Mouse (Mus musculus) liver, embryonic 11.5 days (tissue): ENCODE data around the gene Shisa7. TPM values are rescaled to one million over a fixed set of nuclear protein-coding genes. Genes with fewer than 3 reads are reported as not detected.

ENCODE experiments used
- ATAC-seq: fragments of 200-750 bp; cut with Nextera tagmentation; replicated peaks from 2 replicates; pipeline ENCODE4 v1.8.0; 2017; ENCODE audit warnings: moderate number of reproducible peaks, mild to moderate bottlenecking, moderate TSS enrichment, moderate library complexity; ENCODE audit not compliant: low FRiP score
- DNase-seq: peaks from one replicate; pipeline ENCODE4 v3.0.0-alpha.2; 2017; ENCODE audit warnings: low spot score
- H3K27ac ChIP-seq: fragments of 300-500 bp; sonication (generic); 2 replicates; pipeline ENCODE4 v1.5.1; 2014; ENCODE audit warnings: mild to moderate bottlenecking, low read depth, low read length, control low read depth
- H3K27me3 ChIP-seq: fragments of 300-500 bp; sonication (generic); replicated peaks from 2 replicates; pipeline ENCODE4 v1.6.1; 2014; ENCODE audit warnings: low read length, mixed read lengths; ENCODE audit not compliant: control insufficient read depth, insufficient read depth
- H3K36me3 ChIP-seq: fragments of 300-500 bp; sonication (generic); 2 replicates; pipeline ENCODE4 v1.6.1; 2014; ENCODE audit warnings: mild to moderate bottlenecking, low read length, moderate library complexity, mixed read lengths; ENCODE audit not compliant: control insufficient read depth, insufficient read depth
- H3K4me1 ChIP-seq: fragments of 300-500 bp; sonication (generic); replicated peaks from 2 replicates; pipeline ENCODE4 v1.6.1; 2014; ENCODE audit warnings: low read length, mixed read lengths; ENCODE audit not compliant: control insufficient read depth, insufficient read depth
- H3K4me2 ChIP-seq: fragments of 300-500 bp; sonication (generic); 2 replicates; pipeline ENCODE4 v1.6.1; 2014; ENCODE audit warnings: mild to moderate bottlenecking, control low read depth, moderate library complexity
- H3K4me3 ChIP-seq: fragments of 300-500 bp; sonication (generic); 2 replicates; pipeline ENCODE4 v1.5.1; 2014; ENCODE audit warnings: low read depth, low read length, control low read depth
- H3K9ac ChIP-seq: fragments of 300-500 bp; sonication (generic); 2 replicates; pipeline ENCODE4 v1.6.1; 2014; ENCODE audit warnings: low read depth, low read length, control low read depth
- H3K9me3 ChIP-seq: fragments of 300-500 bp; sonication (generic); 2 replicates; pipeline ENCODE4 v1.6.1; 2016; ENCODE audit warnings: low read length, inconsistent platforms, mixed read lengths; ENCODE audit not compliant: control insufficient read depth
- WGBS: fragments of 180-500 bp; shearing (Covaris S2); extraction: QIAGEN DNeasy Blood & Tissue Kit; methylation state at CpG from one replicate; pipeline ENCODE4 v1.1.7; 2014; 5-methylcytosine and 5-hydroxymethylcytosine counted together
- polyA plus RNA-seq: library from polyadenylated mRNA; unstranded; fragments of >200 nt; fragmentation: Nextera tagmentation; extraction: Ambion mirVana; gene quantifications from 2 replicates; pipeline ENCODE4 v1.2.1, GENCODE M21; 2014

Gene Shisa7
- polyA plus RNA-seq, 1 experiment from 2014 or later = 0.11 TPM

DNA sequence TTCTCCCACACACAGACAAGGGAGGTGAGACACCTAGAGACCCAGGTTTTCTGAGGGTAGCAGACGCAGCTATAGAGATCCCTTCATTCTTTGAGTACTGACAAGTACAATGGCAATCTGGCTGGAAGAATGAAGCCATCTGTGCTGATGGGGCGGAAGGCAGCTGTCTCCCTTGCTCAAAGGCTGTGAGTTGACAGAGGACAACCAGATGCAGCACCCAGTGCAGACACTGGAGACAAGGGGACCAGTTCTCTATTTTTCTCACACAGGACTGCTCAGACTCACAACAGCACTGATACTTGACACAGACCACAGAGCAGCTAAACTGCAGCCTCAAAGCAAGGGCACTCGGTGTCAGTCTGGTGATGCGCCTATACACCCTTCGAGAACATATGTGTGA lies 2.4 kb downstream of the Shisa7 start:
- no peaks in the 10 kb centered on the region for H3K36me3 ChIP-seq
- 52% methylated on average over 5 of the region's 5 CpGs for WGBS
- H3K27ac ChIP-seq = no peak overlapping the region
- H3K4me1 ChIP-seq = peaks cover 4% of the 10 kb centered on the region; the same call in 1 of the 2 replicates
- peaks cover 73% of the 10 kb centered on the region for H3K27me3 ChIP-seq
- H3K4me3 ChIP-seq = no peak overlapping the region
- H3K4me2 ChIP-seq = no peak overlapping the region
- ATAC-seq (no peak), DNase-seq (no peak)
- no peaks in the 10 kb centered on the region for H3K9me3 ChIP-seq
- H3K9ac ChIP-seq = no peak overlapping the region

DNA sequence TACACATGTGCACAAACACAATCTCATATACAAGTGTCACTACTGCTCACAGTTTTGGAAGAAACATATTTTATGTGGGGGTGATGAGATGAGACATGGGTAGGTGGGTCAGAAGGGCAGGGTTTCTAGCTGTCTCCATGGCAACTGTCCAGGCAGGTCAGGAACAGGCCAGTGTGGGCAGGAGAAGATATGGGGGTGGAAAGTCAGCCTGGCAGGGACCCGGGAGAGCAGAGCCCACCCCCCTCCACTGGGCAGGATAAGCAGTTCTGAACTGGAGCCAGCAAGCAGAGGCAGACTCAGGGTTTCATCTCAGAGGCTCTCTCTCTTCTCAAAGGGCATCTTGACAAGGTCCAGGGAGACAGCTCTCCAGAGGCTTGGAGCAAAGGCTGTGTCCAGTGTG lies 6.9 kb downstream of the Shisa7 start:
- no peak overlapping the region for H3K4me3 ChIP-seq

DNA sequence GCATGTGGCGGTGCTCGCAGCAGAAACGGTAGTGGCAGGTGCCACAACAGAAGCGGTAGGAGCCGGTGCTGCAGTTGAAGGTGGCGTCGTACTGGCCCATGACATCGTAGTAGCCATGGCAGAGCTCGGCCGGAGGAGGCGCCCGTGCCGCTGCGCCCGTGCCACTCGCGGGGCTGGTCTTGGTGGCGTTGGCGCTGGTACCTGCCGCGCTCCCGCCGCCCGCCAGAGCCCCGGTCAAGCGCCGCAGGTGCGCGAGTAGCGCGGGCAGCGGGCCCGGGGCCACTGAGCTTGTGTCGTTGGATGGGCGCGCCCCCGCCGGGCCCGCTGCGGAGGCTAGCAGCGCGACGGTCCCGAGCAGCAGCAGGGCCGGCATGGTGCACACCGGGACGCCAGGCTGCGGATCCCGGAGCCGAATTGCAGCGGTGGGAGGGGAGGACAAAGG lies 8.1 kb downstream of the Shisa7 start:
- peak overlapping the region; percentile 41 for H3K4me3 ChIP-seq
- peak; percentile 39; the same call in 1 of the 2 replicates for ATAC-seq
- WGBS = under 1% methylated on average over 50 of the region's 51 CpGs
- H3K36me3 ChIP-seq = no peaks in the 10 kb centered on the region
- H3K4me2 ChIP-seq = peak overlapping the region; percentile 58
- H3K4me1 ChIP-seq = 0 out of 2 replicates have a peak, but pooled peaks cover 6% of the 10 kb centered on the region
- no peak overlapping the region for H3K9ac ChIP-seq
- no peaks in the 10 kb centered on the region for H3K9me3 ChIP-seq
- peaks cover 63% of the 10 kb centered on the region for H3K27me3 ChIP-seq
- DNase-seq = no peak
- no peak overlapping the region for H3K27ac ChIP-seq

More for the DNA sequence above, 6.9 kb downstream of the Shisa7 start:
- DNase-seq (no peak), ATAC-seq (no peak)
- 21% methylated on average over 1 of the region's 1 CpGs for WGBS
- Histone ChIP-seq H3K9me3 (no peaks in the 10 kb centered on the region), H3K9ac (no peak overlapping the region), H3K4me2 (no peak overlapping the region), H3K27ac (no peak overlapping the region), H3K4me1 (peaks cover 6% of the 10 kb centered on the region; the same call in 1 of the 2 replicates), H3K36me3 (no peaks in the 10 kb centered on the region), H3K27me3 (peaks cover 68% of the 10 kb centered on the region)

DNA sequence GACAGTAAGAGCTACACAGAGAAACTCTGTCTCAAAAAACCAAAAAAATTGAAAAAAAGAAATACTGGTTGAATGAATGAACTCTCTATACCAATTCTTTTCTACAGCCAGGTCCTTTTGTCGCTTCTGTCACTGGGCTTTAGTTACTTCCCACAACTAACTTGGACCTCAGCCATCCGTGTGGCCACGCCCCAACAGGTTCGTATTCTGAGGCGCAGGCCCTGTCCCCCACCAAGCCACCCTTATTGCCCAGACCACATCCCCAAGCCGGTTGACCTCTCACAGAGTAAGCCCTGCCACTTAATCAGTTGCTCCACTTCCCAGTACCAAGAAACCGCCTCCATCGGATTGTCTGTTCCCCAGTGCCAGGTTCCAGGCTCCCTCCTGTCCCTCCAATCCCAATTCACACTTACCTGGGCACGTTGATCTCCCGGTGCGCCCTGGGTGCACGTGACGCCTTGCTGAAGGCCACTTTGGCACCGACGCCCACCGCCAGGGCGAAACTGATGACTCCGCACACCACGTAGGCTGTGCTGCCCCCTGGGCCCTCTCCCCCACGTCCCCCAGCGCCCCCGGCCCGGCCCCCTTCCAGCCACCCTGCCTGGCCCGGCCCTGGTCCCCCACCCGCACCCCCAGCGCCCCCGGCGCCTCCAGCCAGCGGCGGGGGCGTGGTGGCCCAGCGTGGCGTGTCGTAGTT lies 8.7 kb downstream of the Shisa7 start:
- Histone ChIP-seq H3K4me1 (0 out of 2 replicates have a peak, but pooled peaks cover 6% of the 10 kb centered on the region), H3K4me2 (peak overlapping the region; percentile 58), H3K4me3 (peak overlapping the region; percentile 41), H3K36me3 (no peaks in the 10 kb centered on the region), H3K27me3 (peaks cover 66% of the 10 kb centered on the region), H3K9me3 (no peaks in the 10 kb centered on the region), H3K27ac (no peak overlapping the region), H3K9ac (no peak overlapping the region)
- ATAC-seq (0 out of 2 replicates have a peak, but pooled peaks have one; percentile 12), DNase-seq (no peak)
- WGBS = 8% methylated on average over 31 of the region's 34 CpGs

DNA sequence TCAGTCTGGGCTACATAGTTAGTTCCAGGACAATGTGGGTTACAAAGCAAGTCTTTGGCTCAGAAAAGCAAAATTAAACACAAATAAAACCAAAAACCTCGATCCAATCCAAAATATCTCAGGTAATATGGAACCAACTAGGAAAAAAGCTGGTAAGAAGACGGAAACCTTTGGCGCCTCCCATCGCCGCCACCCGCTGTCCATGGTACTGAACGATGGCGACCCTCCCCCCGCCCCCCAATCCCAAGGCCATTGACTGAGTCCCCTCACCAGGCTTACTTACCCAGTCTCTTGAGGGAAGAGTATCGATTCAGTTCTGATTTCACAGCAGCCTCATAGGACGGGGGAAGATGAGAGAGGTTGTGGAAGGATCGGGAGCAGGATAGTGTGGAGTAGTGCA lies 14.0 kb downstream of the Shisa7 start:
- Histone ChIP-seq H3K27ac (no peak overlapping the region), H3K4me2 (no peak overlapping the region)

DNA sequence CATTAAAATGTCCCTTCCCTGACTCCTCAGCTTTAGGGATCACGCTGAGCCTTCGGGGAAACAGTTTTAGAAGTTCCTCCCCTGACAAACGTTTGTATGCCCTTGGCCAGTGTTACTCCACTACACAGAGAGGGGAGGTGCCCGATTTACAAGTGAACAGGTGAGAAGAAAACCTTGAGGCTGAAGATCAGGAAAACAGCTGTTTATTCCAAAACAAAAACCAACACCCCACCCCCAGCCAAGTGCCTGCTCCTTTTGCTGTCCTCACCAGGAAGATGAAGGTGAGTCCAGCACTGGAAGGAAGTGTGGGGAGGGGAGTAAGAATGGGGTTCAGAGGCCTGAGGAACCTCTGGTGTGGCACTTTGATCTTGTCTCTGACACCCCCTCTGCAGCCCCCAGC lies 19.1 kb downstream of the Shisa7 start:
- Histone ChIP-seq H3K27ac (no peak overlapping the region), H3K4me2 (no peak overlapping the region), H3K4me3 (no peak overlapping the region), H3K27me3 (peaks cover 12% of the 10 kb centered on the region), H3K9me3 (no peaks in the 10 kb centered on the region), H3K36me3 (no peaks in the 10 kb centered on the region), H3K9ac (no peak overlapping the region), H3K4me1 (no peaks in the 10 kb centered on the region)
- ATAC-seq = no peak
- DNase-seq = no peak
- WGBS = 43% methylated on average over 4 of the region's 4 CpGs

More for the DNA sequence above, 14.0 kb downstream of the Shisa7 start:
- peaks cover 49% of the 10 kb centered on the region for H3K27me3 ChIP-seq
- H3K9ac ChIP-seq = no peak overlapping the region
- no peaks in the 10 kb centered on the region for H3K4me1 ChIP-seq
- WGBS = 6% methylated on average over 12 of the region's 12 CpGs
- DNase-seq (no peak), ATAC-seq (no peak)
- H3K36me3 ChIP-seq = no peaks in the 10 kb centered on the region
- H3K4me3 ChIP-seq = no peak overlapping the region
- no peaks in the 10 kb centered on the region for H3K9me3 ChIP-seq

DNA sequence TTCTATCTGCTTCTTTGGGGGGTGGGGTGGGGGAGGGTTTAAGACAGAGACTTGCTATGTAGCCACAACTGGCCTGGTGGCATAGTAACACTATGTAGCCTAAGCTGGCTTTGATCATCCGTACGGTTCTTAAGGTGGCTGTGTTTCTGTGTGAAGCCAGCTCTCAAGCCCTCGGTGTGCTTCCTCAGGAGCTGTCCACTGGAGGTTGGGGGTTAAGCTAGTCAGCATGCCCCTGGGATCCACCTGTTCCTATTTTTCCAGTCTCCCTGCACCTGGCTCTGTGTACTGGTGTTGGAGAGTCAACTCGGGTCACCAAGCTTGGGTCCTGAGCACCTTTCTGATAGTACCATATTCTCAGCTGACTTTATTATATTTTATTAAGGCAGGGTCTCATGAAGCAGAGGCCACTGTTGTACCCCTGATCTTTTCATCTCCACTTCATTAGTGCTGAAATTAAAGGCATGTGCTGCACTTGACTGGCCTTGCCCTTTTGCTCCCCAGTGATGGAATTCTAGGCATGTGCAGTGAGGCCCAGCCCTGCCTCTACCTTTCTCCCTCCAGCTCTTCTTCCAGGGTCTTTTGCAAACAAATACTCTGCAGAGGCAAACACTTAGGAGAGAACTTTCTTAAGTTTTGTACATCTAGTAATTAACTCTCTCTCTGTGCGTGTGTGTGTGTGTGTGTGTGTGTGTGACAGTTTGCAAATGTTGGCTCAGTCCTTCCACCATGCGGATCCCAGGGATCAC lies 22.2 kb downstream of the Shisa7 start:
- no peak overlapping the region for H3K27ac ChIP-seq
- H3K9ac ChIP-seq = no peak overlapping the region
- H3K4me3 ChIP-seq = no peak overlapping the region
- no peak for DNase-seq
- no peak overlapping the region for H3K4me2 ChIP-seq
- no peaks in the 10 kb centered on the region for H3K36me3 ChIP-seq
- 63% methylated on average over 6 of the region's 6 CpGs for WGBS
- H3K27me3 ChIP-seq = no peaks in the 10 kb centered on the region
- ATAC-seq = no peak
- no peaks in the 10 kb centered on the region for H3K4me1 ChIP-seq
- no peaks in the 10 kb centered on the region for H3K9me3 ChIP-seq

DNA sequence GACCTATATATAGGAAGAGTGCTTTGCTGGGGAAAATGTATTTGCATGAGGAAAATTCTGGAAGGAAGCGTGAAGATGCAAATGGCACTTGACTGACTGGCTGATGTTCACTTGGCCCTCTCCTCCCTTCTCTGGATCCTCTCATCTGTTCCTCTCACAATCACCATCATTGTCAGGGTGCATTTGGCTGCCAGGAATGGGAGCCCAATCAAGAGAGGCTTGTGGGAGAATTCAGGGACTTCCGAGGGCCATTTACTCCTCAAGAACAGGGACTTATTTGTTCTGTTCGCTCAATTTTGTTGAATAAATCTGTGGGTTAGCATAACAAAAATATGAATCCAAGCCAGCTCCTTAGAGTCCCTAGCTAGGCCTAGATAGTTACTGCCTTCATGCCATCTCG lies 22.8 kb downstream of the Shisa7 start:
- Histone ChIP-seq H3K36me3 (no peaks in the 10 kb centered on the region), H3K4me1 (no peaks in the 10 kb centered on the region), H3K9ac (no peak overlapping the region), H3K4me3 (no peak overlapping the region), H3K27ac (no peak overlapping the region), H3K4me2 (no peak overlapping the region), H3K9me3 (no peaks in the 10 kb centered on the region), H3K27me3 (no peaks in the 10 kb centered on the region)
- 82% methylated on average over 4 of the region's 4 CpGs for WGBS
- DNase-seq = no peak
- ATAC-seq = no peak
